Mouse (Mus musculus) liver, adult 2 months (tissue): Measurements from ENCODE around the gene Slc10a4. TPM values are rescaled to one million over a fixed set of nuclear protein-coding genes. Genes with fewer than 3 reads are reported as not detected.
"Not testable (repeated sequence)": the region's sequence is repeated elsewhere in the genome, so short reads cannot be mapped to it uniquely, and the experiment has no call there.

Experiments
- DNase-seq: peaks from one replicate; pipeline ENCODE4 v3.0.0-alpha.2; 2011; ENCODE audit warnings: low read depth, low spot score; ENCODE audit errors: extremely low read depth
- H3K27ac ChIP-seq: fragments of 200-500 bp; replicated peaks from 2 replicates; pipeline ENCODE4 v1.5.1; 2012; ENCODE audit warnings: low read depth, mild to moderate bottlenecking, control low read depth, inconsistent platforms, low read length; ENCODE audit not compliant: insufficient read depth
- H3K27me3 ChIP-seq: fragments of 200-500 bp; 2 replicates; pipeline ENCODE4 v1.6.1; 2012; ENCODE audit warnings: mild to moderate bottlenecking, moderate library complexity, low read length, inconsistent platforms; ENCODE audit not compliant: control insufficient read depth, insufficient read depth
- H3K36me3 ChIP-seq: fragments of 200-500 bp; 2 replicates; pipeline ENCODE4 v1.6.1; 2012; ENCODE audit warnings: low read length, inconsistent platforms; ENCODE audit not compliant: control insufficient read depth, insufficient read depth
- H3K4me1 ChIP-seq: fragments of 200-500 bp; 2 replicates; pipeline ENCODE4 v1.6.1; 2011; ENCODE audit warnings: low read length; ENCODE audit not compliant: control insufficient read depth, insufficient read depth
- H3K4me3 ChIP-seq: fragments of 200-500 bp; 2 replicates; pipeline ENCODE4 v1.5.1; 2011; ENCODE audit warnings: low read depth, mild to moderate bottlenecking, control low read depth, low read length, moderate library complexity; ENCODE audit not compliant: insufficient read depth
- H3K79me2 ChIP-seq: fragments of 200-500 bp; 2 replicates; pipeline ENCODE4 v1.6.1; 2012; ENCODE audit warnings: inconsistent platforms, mild to moderate bottlenecking, low read length, moderate library complexity; ENCODE audit not compliant: control insufficient read depth, insufficient read depth
- H3K9ac ChIP-seq: fragments of 200-500 bp; 2 replicates; pipeline ENCODE4 v1.6.1; 2012; ENCODE audit warnings: low read depth, mild to moderate bottlenecking, control low read depth, inconsistent platforms, low read length
- CTCF ChIP-seq: fragments of 200-500 bp; IDR thresholded peaks from 2 replicates; pipeline ENCODE4 v1.5.1; 2011; ENCODE audit warnings: low read depth, low read length, control low read depth
- POLR2A ChIP-seq: fragments of 200-500 bp; IDR thresholded peaks from 2 replicates; pipeline ENCODE4 v1.6.1; 2011; ENCODE audit warnings: low read length, control low read depth; ENCODE audit not compliant: insufficient read depth; ENCODE audit errors: extremely low read depth
- WGBS: fragments of 180-500 bp; shearing (Covaris S2); methylation state at CpG from one replicate; pipeline ENCODE4 v1.1.7; 2018; 5-methylcytosine and 5-hydroxymethylcytosine counted together
- polyA plus RNA-seq: library from polyadenylated mRNA; depleted of rRNA; stranded (reverse); fragments of >200 nt; gene quantifications from 2 replicates; pipeline ENCODE4 v1.2.3, GENCODE M21; 2012
- total RNA-seq: library from RNA; depleted of rRNA; stranded (reverse); fragments of >200 nt; gene quantifications from 2 replicates; pipeline ENCODE4 v1.2.3, GENCODE M21; 2014

Slc10a4 gene
- total and polyA plus RNA-seq, 2 experiments = not detected

DNA sequence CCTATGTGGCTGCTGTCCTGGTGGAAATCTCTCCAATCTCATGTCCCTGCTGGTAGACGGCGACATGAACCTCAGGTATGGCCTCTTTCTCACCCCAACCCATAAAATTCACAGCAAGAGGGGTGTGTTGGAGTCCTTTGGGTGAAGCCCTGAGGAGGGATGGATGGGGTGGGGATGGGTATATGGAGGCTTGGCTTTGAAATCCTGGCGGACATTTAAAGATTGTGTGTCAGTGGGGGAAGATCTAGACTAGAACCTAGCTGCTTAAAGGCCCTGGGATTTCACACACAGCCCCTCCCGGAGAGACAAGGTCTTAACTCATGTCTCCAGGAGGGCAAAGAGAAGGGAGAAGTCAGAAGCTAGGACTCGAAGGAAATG lies 888 bp downstream of the Slc10a4 start:
- peaks cover 12% of the 10 kb centered on the region for H3K27me3 ChIP-seq
- H3K79me2 ChIP-seq = no peaks in the 10 kb centered on the region
- no peak overlapping the region for H3K27ac ChIP-seq
- no peak for DNase-seq
- no peak overlapping the region for H3K9ac ChIP-seq
- 41% methylated on average over 5 of the region's 5 CpGs for WGBS
- H3K36me3 ChIP-seq = no peaks in the 10 kb centered on the region
- H3K4me1 ChIP-seq = 0 out of 2 replicates have a peak, but pooled peaks cover 4% of the 10 kb centered on the region
- TF ChIP-seq CTCF (no peak), POLR2A (no peak)
- H3K4me3 ChIP-seq = no peak overlapping the region

DNA sequence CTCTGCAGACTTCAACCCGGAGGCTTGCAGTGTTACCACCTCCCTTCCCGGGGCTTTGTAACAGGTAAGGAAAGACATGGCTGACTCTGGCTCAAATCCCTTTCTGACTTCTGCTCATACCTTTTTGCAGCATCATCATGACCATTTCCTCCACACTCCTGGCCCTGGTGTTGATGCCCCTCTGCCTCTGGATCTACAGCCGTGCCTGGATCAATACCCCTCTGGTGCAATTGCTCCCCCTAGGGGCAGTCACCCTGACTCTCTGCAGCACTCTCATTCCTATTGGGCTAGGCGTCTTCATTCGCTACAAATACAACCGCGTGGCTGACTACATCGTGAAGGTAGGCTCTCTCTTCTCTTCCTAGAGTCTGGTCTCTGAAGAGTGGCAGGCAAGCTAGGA lies 1.5 kb downstream of the Slc10a4 start:
- 25% methylated on average over 8 of the region's 8 CpGs for WGBS
- not testable (repeated sequence) for H3K4me3 ChIP-seq, H3K36me3 ChIP-seq, H3K79me2 ChIP-seq, H3K9ac ChIP-seq, H3K4me1 ChIP-seq, H3K27ac ChIP-seq
- peak; percentile 32 for DNase-seq
- peaks cover 14% of the 10 kb centered on the region for H3K27me3 ChIP-seq
- TF ChIP-seq CTCF = peak; percentile 72

DNA sequence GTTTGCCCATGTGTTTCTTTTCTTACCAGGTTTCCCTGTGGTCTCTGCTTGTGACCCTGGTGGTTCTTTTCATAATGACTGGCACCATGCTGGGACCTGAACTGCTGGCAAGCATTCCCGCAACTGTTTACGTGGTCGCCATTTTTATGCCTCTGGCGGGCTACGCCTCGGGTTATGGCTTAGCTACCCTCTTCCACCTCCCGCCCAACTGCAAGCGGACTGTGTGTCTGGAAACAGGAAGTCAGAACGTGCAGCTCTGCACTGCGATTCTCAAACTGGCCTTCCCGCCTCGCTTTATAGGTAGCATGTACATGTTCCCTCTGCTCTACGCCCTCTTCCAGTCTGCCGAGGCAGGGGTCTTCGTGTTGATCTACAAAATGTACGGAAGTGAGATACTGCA lies 5.1 kb downstream of the Slc10a4 start:
- not testable (repeated sequence) for H3K27ac ChIP-seq, DNase-seq, H3K4me1 ChIP-seq, H3K9ac ChIP-seq, H3K4me3 ChIP-seq, H3K36me3 ChIP-seq, H3K79me2 ChIP-seq
- peaks cover 20% of the 10 kb centered on the region for H3K27me3 ChIP-seq
- WGBS = 86% methylated on average over 15 of the region's 16 CpGs

DNA sequence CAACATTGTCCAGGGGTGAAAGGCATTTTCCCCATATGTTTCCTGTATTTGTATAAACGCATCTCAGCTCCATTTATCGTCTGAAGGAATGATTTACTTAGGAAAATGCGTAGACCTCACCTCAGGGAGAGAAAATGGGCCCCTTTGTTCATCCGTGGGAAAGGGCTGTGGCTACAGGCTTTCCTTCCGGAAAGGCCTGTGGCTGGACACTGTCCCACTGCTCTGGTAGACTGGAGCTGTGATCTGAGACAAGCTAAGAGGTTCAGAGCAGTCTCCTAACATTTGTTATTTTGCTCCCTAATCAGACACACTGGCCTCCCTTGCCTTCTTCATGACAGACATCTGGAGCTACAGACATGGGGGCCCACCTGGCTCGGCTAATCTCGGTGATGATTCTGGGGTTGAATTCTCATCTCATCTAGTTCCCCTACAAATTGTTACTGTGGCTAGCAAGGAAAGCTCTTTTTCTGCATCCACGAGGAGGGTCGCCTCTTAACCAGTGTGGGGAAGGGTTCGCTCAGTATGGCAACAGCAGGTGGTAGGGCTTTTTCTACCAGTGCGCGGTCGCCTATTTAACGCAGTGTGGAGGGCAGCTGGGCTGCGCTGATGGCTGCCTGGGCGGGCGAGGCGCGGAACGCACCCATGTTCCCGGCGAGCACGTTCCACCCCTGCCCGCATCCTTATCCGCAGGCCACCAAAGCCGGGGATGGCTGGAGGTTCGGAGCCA lies 6.4 kb downstream of the Slc10a4 start:
- DNase-seq, H3K27ac ChIP-seq, H3K79me2 ChIP-seq, H3K9ac ChIP-seq, H3K4me1 ChIP-seq, H3K36me3 ChIP-seq, H3K4me3 ChIP-seq: not testable (repeated sequence)
- H3K27me3 ChIP-seq = peaks cover 11% of the 10 kb centered on the region
- 35% methylated on average over 26 of the region's 27 CpGs for WGBS

DNA sequence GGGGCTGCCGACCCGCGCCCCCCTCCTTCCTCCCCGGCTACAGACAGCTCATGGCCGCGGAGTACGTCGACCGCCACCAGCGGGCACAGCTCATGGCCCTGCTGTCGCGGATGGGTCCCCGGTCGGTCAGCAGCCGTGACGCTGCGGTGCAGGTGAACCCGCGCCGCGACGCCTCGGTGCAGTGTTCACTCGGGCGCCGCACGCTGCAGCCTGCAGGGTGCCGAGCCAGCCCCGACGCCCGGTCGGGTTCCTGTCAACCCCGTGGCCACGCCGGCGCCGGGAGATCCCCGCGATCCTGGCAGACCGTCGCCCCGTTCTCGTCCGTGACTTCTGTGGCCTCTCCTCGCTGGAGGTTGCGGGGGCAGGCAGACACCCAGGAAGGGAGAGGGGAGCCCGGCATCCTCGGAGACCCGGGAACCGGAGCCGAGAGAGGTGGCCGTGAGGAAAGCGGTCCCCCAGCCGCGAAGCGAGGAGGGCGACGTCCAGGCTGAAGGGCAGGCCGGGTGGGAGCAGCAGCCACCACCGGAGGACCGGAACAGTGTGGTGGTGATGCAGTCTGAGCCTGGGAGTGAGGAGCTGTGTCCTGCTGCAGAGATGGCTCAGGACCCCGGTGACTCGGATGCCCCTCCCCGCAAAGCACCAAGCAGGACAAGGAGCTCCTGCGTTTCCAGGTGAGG lies 7.1 kb downstream of the Slc10a4 start:
- not testable (repeated sequence) for H3K36me3 ChIP-seq, H3K9ac ChIP-seq, H3K4me1 ChIP-seq, H3K27ac ChIP-seq, DNase-seq, H3K4me3 ChIP-seq, H3K79me2 ChIP-seq
- peaks cover 11% of the 10 kb centered on the region for H3K27me3 ChIP-seq
- 3% methylated on average over 62 of the region's 65 CpGs for WGBS

DNA sequence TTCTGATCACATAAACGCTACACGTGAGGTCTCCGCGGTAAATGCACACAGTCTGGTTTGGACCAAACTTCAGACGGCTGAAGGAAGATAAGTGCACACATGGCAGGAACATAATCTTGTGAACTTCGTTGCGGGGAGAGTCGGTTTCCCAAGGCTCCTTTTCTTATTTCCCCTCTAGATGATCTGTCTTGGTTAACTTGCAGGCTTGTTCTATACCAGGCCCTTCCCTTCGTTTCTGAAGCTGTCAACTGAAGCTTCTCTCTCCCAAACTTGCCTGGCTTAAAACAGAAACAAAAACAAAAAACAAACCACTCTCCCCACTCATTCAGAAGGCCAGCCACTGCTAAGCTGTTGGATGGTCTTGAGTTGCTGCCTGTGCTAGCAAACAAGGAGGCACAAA lies 8.1 kb downstream of the Slc10a4 start:
- Histone ChIP-seq H3K9ac (no peak overlapping the region), H3K4me1 (no peaks in the 10 kb centered on the region), H3K79me2 (no peaks in the 10 kb centered on the region), H3K4me3 (no peak overlapping the region), H3K27me3 (peaks cover 11% of the 10 kb centered on the region), H3K36me3 (no peaks in the 10 kb centered on the region), H3K27ac (no peak overlapping the region)
- WGBS = 73% methylated on average over 9 of the region's 9 CpGs
- TF ChIP-seq POLR2A = no peak
- no peak for TF ChIP-seq CTCF
- DNase-seq = no peak
